Mouse (Mus musculus) limb, embryonic 15.5 days (tissue): ENCODE measurements around the gene Tmem59. TPM values are rescaled to one million over a fixed set of nuclear protein-coding genes. Genes with fewer than 3 reads are reported as not detected.

Experiments
- ATAC-seq: fragments of 200-750 bp; cut with Nextera tagmentation; 2 replicates; pipeline ENCODE4 v1.8.0; 2017; ENCODE audit warnings: low read depth, moderate TSS enrichment; ENCODE audit not compliant: insufficient number of reproducible peaks, low FRiP score, low TSS enrichment
- H3K27ac ChIP-seq: fragments of 300-500 bp; sonication (generic); 2 replicates; pipeline ENCODE4 v1.5.1; 2015; ENCODE audit warnings: moderate library complexity, mild to moderate bottlenecking, inconsistent platforms
- H3K27me3 ChIP-seq: fragments of 300-500 bp; sonication (generic); 2 replicates; pipeline ENCODE4 v1.6.1; 2015; ENCODE audit warnings: inconsistent platforms
- H3K36me3 ChIP-seq: fragments of 300-500 bp; sonication (generic); 2 replicates; pipeline ENCODE4 v1.6.1; 2015; ENCODE audit warnings: inconsistent platforms
- H3K4me1 ChIP-seq: fragments of 300-500 bp; sonication (generic); 2 replicates; pipeline ENCODE4 v1.6.1; 2015; ENCODE audit warnings: inconsistent platforms
- H3K4me2 ChIP-seq: fragments of 300-500 bp; sonication (generic); 2 replicates; pipeline ENCODE4 v1.6.1; 2015; ENCODE audit warnings: mild to moderate bottlenecking, inconsistent platforms
- H3K4me3 ChIP-seq: fragments of 300-500 bp; sonication (generic); 2 replicates; pipeline ENCODE4 v1.5.1; 2015; ENCODE audit warnings: mild to moderate bottlenecking, inconsistent platforms
- H3K9ac ChIP-seq: fragments of 300-500 bp; sonication (generic); 2 replicates; pipeline ENCODE4 v1.6.1; 2015; ENCODE audit warnings: inconsistent platforms
- H3K9me3 ChIP-seq: fragments of 300-500 bp; sonication (generic); 2 replicates; pipeline ENCODE4 v1.6.1; 2016; ENCODE audit warnings: inconsistent platforms
- WGBS: fragments of 180-500 bp; shearing (Covaris S2); methylation state at CpG from one replicate; pipeline ENCODE4 v1.1.7; 2015; 5-methylcytosine and 5-hydroxymethylcytosine counted together
- polyA plus RNA-seq: library from polyadenylated mRNA; unstranded; fragments of >200 nt; fragmentation: Nextera tagmentation; extraction: Ambion mirVana; gene quantifications from 2 replicates; pipeline ENCODE4 v1.2.1, GENCODE M21; 2015

The Tmem59 gene
- polyA plus RNA-seq, 1 experiment from 2014 or later, result 541 TPM

DNA sequence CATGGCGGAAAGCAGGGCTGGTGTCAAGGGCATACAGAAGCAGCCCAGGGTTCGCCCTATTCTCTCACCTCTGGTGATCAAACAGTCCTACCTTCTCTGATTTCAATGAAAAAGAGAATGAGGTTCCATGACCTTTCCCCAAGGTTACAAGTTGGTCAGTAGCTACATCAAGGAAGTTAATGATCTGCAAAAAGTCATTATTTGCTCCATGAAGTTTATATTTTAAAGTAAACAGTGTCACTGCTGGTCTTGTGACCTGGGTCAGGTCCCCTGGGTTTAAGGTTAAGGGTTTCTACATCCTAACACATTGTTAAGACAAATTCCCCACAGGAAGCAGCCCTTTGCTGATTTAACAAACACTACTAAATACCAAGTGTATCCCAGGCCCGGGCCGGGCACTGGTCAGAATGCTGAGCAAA lies 21.2 kb upstream of the Tmem59 start:
- no peaks in the 10 kb centered on the region for H3K4me1 ChIP-seq
- H3K4me2 ChIP-seq, result no peak overlapping the region
- H3K9ac ChIP-seq, result no peak overlapping the region
- 68% methylated on average over 4 of the region's 4 CpGs for WGBS
- no peak overlapping the region for H3K27ac ChIP-seq
- no peaks in the 10 kb centered on the region for H3K9me3 ChIP-seq
- peaks cover 61% of the 10 kb centered on the region for H3K36me3 ChIP-seq
- H3K27me3 ChIP-seq, result no peaks in the 10 kb centered on the region
- H3K4me3 ChIP-seq, result no peak overlapping the region
- no peak for ATAC-seq

DNA sequence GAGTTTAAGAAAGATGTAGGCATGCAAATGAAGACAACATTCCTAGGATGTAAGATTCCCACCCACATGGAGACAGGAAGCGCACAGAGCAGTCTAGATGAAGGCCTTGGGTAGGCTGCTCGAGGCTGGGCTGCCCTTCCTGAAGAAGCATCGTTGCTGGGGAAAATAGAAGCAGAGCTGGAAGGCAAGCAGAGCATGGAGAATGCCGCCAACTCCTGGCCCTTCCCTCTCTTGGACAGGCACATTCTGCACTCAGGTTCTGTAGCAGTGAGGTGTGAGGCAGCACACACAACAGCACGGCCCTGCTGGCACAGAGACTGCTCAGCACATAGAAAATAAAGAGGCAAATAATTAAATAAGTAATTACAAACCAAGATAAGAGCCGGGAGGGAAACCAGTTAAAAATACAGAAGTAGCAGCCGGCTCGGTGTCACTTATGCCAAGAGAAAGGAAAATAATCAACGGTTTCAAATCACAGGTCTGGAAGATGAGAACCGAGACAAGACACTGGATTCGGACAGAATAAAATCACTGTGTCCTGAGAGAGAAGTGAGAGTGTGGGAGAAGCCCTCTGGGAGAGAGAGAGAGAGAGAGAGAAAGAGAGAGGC lies 18.9 kb upstream of the Tmem59 start:
- peaks cover 2% of the 10 kb centered on the region for H3K4me1 ChIP-seq
- peaks cover 58% of the 10 kb centered on the region for H3K36me3 ChIP-seq
- no peak for ATAC-seq
- no peak overlapping the region for H3K4me2 ChIP-seq
- H3K9me3 ChIP-seq, result no peaks in the 10 kb centered on the region
- WGBS, result 88% methylated on average over 11 of the region's 11 CpGs
- H3K9ac ChIP-seq, result no peak overlapping the region
- no peak overlapping the region for H3K4me3 ChIP-seq
- H3K27me3 ChIP-seq, result no peaks in the 10 kb centered on the region
- H3K27ac ChIP-seq, result no peak overlapping the region

DNA sequence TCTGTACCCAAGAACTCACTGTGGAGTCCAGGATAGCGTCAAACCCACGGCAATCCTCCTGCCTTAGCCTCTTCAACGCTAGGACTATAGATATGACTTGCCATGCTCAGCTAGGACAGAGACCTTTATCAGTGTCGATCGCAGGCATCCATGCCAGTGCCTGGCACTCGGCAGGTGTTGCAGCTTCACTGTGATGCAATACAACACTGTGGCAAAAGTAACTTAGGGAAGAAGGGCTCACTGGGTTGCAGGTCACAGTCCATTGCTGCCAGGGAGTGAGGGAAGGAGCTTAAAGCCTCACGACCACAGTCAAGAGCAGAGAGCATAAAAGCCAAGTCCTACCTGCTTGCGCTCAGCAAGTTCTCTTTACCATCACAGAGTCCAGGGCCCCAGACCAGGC lies 18.0 kb upstream of the Tmem59 start:
- H3K36me3 ChIP-seq, result peaks cover 62% of the 10 kb centered on the region
- no peak overlapping the region for H3K27ac ChIP-seq
- no peaks in the 10 kb centered on the region for H3K9me3 ChIP-seq
- no peaks in the 10 kb centered on the region for H3K27me3 ChIP-seq
- 90% methylated on average over 8 of the region's 8 CpGs for WGBS
- H3K4me1 ChIP-seq, result peaks cover 3% of the 10 kb centered on the region
- no peak for ATAC-seq
- no peak overlapping the region for H3K4me3 ChIP-seq
- no peak overlapping the region for H3K4me2 ChIP-seq
- H3K9ac ChIP-seq, result no peak overlapping the region

DNA sequence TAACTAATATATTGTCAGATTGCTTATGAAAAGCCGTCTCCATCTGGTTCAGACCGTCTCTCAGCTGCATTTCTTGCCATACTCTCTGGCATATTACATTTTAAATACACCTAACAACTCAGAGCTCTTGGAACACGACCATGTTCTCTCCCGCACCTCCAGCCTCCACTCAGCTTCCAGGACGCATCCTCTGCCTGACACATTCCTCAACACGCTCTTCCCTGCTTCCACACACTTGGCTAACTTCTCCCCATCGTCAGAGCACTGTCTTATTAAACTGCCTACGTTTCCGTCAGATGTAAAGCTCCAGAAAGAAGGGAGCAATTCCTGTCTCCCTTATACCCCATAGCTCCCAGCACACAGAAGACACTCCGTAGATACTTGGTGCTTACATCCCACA lies 14.9 kb upstream of the Tmem59 start:
- Histone ChIP-seq H3K27me3 (no peaks in the 10 kb centered on the region), H3K9ac (no peak overlapping the region), H3K36me3 (peaks cover 51% of the 10 kb centered on the region), H3K27ac (no peak overlapping the region), H3K4me3 (no peak overlapping the region), H3K4me1 (peaks cover 3% of the 10 kb centered on the region), H3K4me2 (no peak overlapping the region), H3K9me3 (no peaks in the 10 kb centered on the region)
- WGBS, result 86% methylated on average over 10 of the region's 10 CpGs
- ATAC-seq, result no peak

DNA sequence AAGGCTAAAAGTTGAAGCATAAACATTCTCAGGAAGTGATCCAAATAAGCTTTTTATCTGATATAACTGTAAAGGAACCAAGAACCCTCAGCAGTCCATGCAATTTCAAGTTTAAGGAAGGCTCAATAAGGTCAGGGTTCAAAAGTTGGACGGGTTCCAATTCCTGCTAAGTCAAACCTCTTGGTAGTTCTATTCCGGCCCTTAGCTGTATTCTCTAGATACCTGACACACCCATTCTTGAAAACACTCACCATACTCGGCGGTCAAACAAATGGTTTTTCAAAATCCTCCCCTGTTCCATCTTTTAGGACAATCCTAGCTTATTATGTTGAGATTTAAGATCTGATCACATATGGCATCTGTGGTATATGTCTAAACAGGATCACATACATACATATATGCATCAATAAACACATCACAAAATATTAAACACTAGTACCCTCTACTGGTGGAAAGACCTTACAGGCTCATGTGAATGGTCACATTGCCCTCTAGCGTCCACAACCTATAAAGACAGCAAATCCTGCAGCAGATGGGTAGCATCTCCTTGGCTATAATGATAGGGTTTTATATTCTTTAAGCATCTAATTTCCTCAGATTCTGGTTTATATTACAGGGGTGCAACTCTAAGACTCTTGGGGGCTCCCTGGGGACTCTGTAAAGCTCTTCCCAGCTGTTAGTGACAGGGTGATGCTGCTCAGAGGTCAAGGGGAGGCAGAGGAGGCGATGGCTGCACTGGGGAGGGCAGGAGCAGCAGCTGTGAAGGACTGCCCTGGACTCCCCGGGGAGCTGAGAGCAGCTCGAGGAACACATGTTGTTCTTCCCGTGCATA lies 14.2 kb upstream of the Tmem59 start:
- Histone ChIP-seq H3K27ac (no peak overlapping the region), H3K36me3 (peaks cover 47% of the 10 kb centered on the region), H3K9me3 (no peaks in the 10 kb centered on the region), H3K4me2 (no peak overlapping the region), H3K9ac (no peak overlapping the region), H3K4me1 (peaks cover 3% of the 10 kb centered on the region), H3K27me3 (no peaks in the 10 kb centered on the region), H3K4me3 (no peak overlapping the region)
- 37% methylated on average over 9 of the region's 9 CpGs for WGBS
- no peak for ATAC-seq

DNA sequence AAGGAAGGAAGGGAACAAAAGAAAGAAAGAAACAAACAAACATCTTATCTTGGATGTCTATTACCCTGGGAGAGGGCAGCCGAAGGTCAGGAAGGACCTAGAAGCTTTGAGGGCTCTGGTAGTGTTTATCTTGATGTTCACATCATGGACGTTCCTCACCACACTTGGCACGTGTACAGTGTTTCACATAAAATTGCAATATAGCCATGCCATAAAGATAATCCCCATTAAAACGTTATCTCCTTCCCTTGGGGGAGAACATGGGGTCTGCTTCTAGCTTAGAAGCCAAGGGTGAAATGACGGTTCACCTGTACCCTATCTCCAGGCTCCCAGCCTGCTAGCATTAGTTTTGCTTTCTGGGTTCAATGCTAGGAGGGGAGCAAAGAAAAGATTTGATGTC lies 11.5 kb upstream of the Tmem59 start:
- H3K36me3 ChIP-seq, result peaks cover 34% of the 10 kb centered on the region
- H3K4me2 ChIP-seq, result no peak overlapping the region
- H3K9me3 ChIP-seq, result no peaks in the 10 kb centered on the region
- 67% methylated on average over 5 of the region's 5 CpGs for WGBS
- peaks cover 3% of the 10 kb centered on the region for H3K4me1 ChIP-seq
- H3K4me3 ChIP-seq, result no peak overlapping the region
- H3K9ac ChIP-seq, result no peak overlapping the region
- no peak overlapping the region for H3K27ac ChIP-seq
- H3K27me3 ChIP-seq, result no peaks in the 10 kb centered on the region
- no peak for ATAC-seq

DNA sequence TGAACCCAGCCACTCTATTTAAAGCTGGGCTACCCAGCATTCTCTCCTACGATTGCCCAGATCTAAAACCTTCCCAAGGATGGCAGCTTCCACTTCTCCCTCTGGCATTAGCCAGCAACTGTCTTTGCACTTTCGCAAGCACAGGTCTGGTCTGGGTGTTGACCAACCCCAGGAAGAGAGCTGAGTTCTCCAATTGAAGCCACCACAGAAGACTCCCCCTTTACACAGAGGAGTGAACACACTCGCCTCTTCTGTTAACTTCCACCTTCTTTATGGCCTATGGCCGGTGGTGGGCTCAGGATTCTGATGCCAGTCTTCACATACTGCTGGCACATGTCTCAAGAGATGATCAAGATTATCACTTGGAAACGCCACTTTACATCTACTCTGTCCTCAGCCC lies 10.4 kb upstream of the Tmem59 start:
- no peak overlapping the region for H3K9ac ChIP-seq
- no peaks in the 10 kb centered on the region for H3K27me3 ChIP-seq
- peaks cover 3% of the 10 kb centered on the region for H3K4me1 ChIP-seq
- WGBS, result 84% methylated on average over 5 of the region's 5 CpGs
- H3K4me2 ChIP-seq, result no peak overlapping the region
- H3K4me3 ChIP-seq, result no peak overlapping the region
- peaks cover 34% of the 10 kb centered on the region for H3K36me3 ChIP-seq
- H3K27ac ChIP-seq, result no peak overlapping the region
- no peak for ATAC-seq
- no peaks in the 10 kb centered on the region for H3K9me3 ChIP-seq

DNA sequence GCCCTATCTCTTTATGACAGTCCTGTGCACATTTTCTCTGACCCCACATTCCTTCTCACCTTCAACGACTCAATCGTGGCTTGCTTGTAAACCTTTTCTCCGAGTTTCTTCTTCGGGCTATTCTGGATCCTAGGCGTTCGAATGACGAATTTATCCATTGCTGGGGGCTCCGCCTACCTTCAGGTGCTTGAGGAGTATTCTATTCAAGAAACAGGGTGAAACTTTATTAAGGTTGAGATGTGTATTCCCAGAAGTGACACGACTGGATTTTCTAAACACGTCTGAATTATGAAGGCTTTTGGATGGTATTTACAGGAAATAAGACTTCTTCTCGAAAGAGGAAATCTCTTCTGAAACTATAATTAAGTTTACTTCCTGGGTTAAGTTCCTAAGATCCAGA lies 693 bp upstream of the Tmem59 start:
- Histone ChIP-seq H3K27ac (peak overlapping the region; percentile 95), H3K4me2 (peak overlapping the region; percentile 60), H3K9me3 (no peaks in the 10 kb centered on the region), H3K27me3 (no peaks in the 10 kb centered on the region), H3K9ac (peak overlapping the region; percentile 88), H3K4me1 (peaks cover 26% of the 10 kb centered on the region), H3K4me3 (peak overlapping the region; percentile 97), H3K36me3 (peaks cover 19% of the 10 kb centered on the region)
- ATAC-seq, result no peak
- 25% methylated on average over 11 of the region's 11 CpGs for WGBS

DNA sequence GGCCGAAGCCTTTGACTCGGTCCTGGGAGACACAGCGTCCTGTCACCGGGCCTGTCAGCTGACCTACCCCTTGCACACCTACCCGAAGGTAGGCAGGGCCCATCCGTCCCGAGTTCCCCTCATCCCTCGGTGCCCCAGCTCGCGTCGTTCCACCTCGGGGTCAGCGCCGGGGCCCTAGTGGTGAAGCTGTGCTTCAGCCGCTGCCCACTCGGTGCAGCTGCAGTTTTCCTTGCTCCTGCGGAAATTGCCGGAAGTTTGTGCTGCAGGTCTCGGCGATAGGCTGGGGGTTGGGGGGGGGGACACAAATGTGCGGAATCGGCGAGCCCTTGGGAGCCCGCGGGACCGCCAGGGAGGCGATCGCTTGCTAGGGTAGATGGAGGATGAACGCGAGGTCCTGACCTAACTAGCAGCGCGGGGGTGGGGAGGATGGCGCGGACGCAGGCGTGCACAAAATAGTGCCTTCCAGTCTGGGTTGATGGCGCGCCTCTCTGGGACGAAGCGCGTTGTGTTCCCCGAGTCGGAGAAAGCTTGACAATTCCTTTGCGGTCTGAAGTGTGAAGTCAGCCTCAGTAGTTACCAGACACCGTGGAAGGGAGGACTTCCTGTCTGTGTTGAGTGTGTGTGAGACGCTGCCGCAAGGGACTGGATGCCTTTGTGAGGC lies 761 bp downstream of the Tmem59 start, which contains the start of gene Tceanc2:
TSS of gene Tceanc2 (minus strand) at position 287 of the 661 bp plus-strand sequence.
- Histone ChIP-seq H3K4me3 (peak within 1 kb of the TSS; percentile 97), H3K9ac (peak within 1 kb of the TSS; percentile 88), H3K4me2 (peak within 1 kb of the TSS; percentile 60), H3K36me3 (peaks cover 12% of the 10 kb centered on the region), H3K27me3 (no peaks in the 10 kb centered on the region), H3K9me3 (no peaks in the 10 kb centered on the region), H3K4me1 (peaks cover 26% of the 10 kb centered on the region), H3K27ac (peak within 1 kb of the TSS; percentile 95)
- ATAC-seq, result 0 out of 2 replicates have a peak, but pooled peaks have one; percentile 3
- 0% methylated on average over 47 of the region's 47 CpGs for WGBS

DNA sequence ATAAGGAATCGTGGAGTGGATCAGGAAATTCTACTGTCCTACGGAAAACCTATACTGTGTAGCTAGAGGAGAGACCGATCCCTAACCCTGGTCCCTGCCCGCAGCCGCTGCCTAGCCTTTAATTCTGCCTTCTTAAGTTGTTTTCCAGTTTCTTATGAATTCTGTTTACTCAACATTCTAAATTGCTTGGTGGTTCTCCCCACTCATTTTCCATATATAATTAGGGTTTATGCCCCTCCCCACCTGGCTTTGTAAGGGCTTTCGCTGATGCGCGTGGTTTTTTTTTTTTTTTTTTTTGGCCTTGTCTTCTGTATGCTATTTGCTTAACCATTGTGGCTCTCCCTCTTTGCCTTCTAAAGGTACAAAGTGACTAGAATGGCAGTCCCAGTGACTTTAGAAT lies 1.4 kb downstream of the Tmem59 start:
- WGBS, result 2% methylated on average over 8 of the region's 8 CpGs
- Histone ChIP-seq H3K36me3 (peaks cover 10% of the 10 kb centered on the region), H3K27ac (peak overlapping the region; percentile 95), H3K27me3 (no peaks in the 10 kb centered on the region), H3K4me1 (peaks cover 26% of the 10 kb centered on the region), H3K9ac (peak overlapping the region; percentile 88; the same call in 1 of the 2 replicates), H3K4me2 (peak overlapping the region; percentile 60), H3K4me3 (peak overlapping the region; percentile 97), H3K9me3 (no peaks in the 10 kb centered on the region)
- ATAC-seq, result no peak

DNA sequence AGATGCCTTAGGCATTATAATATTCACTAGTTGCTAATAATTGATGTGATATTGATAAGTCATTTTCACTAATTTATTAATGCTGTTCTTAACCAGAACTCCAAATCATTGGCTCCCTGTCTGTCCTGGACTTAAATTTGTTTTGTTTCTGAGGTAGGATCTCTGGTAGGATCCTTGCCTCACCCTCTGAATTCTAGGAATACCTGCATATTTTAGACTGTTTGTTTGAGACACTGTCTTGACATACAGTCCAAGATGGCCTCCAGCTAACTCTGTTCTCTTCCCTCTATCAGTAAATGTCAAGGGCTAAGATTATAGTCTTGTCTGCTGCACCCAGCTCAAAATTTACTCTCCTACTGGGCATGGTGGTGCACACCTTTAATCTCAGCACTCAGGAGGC lies 2.5 kb downstream of the Tmem59 start:
- no peak for ATAC-seq
- no peak overlapping the region for H3K4me2 ChIP-seq

DNA sequence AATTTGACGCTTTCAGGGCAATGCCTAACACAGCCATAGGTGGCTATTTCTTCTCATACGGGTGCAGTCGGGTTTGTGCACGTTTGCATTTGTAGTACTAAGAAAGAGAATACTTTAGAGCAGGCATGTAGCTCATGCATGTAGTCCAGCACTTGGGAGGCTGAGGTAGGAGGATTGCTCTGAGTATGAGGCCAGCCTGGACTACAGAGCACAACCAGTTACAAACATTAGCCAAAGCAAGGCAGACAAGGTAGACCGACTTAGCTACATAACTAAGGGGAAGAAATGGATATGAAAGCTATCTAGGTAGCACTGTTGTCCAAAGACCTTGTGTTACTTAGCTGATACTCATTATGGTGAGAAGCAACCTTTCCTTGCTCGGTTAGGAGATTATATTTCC lies 3.7 kb downstream of the Tmem59 start:
- Histone ChIP-seq H3K9ac (no peak overlapping the region), H3K27me3 (no peaks in the 10 kb centered on the region), H3K4me3 (no peak overlapping the region), H3K27ac (no peak overlapping the region), H3K4me1 (peaks cover 31% of the 10 kb centered on the region), H3K9me3 (no peaks in the 10 kb centered on the region), H3K4me2 (no peak overlapping the region), H3K36me3 (peaks cover 10% of the 10 kb centered on the region)
- 74% methylated on average over 6 of the region's 6 CpGs for whole genome bisulfite sequencing
- ATAC-seq, result no peak

More for the DNA sequence above, 2.5 kb downstream of the Tmem59 start:
- Histone ChIP-seq H3K9me3 (no peaks in the 10 kb centered on the region), H3K27me3 (no peaks in the 10 kb centered on the region), H3K4me1 (peaks cover 31% of the 10 kb centered on the region), H3K4me3 (no peak overlapping the region), H3K27ac (no peak overlapping the region), H3K36me3 (no peaks in the 10 kb centered on the region), H3K9ac (no peak overlapping the region)
